Mouse (Mus musculus) cortical plate, adult 2 months (tissue): ENCODE results near the gene Frmd4a.

ENCODE experiments used
- CTCF ChIP-seq: fragments of 200-500 bp; IDR thresholded peaks from 2 replicates; pipeline ENCODE4 v1.5.1; 2011; ENCODE audit warnings: mild to moderate bottlenecking, control low read depth, low read length; ENCODE audit not compliant: insufficient read depth; ENCODE audit errors: extremely low read depth
- POLR2A ChIP-seq: fragments of 200-500 bp; IDR thresholded peaks from 2 replicates; pipeline ENCODE4 v1.6.1; 2011; ENCODE audit warnings: mild to moderate bottlenecking, low read length, control low read depth; ENCODE audit not compliant: insufficient read depth; ENCODE audit errors: extremely low read depth

DNA sequence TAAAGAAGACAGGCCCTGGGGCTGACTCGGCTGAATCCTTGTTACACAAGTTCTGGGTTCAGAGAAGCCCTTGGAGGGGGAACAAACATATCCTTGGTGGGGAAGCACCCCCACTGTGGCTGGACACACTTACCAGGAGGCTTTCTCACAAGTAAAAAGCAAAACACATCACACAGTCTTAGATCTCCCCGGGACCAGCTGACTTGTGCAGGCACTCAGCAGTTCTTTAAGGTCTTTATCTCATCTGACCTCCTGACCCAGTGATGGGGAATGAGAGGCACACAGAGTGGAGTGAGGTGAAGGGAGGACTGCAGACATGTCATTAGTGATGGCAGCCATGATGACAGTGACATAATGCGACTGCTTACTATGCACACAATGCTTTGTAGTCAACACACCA, 170.8 kb downstream of the Frmd4a start:
- no peak for TF ChIP-seq CTCF
- no peak for TF ChIP-seq POLR2A
